Mouse (Mus musculus) hindbrain, embryonic 12.5 days (tissue): Measurements from ENCODE around the gene Pigf. TPM values are rescaled to one million over a fixed set of nuclear protein-coding genes. Genes with fewer than 3 reads are reported as not detected.
A peak's percentile ranks its signal among the peaks of the same experiment; 100 is the strongest.

Experiments used
- ATAC-seq: fragments of 200-750 bp; cut with Nextera tagmentation; 2 replicates; pipeline ENCODE4 v1.8.0; 2017; ENCODE audit warnings: moderate TSS enrichment; ENCODE audit not compliant: low FRiP score
- H3K27ac ChIP-seq: fragments of 300-500 bp; sonication (generic); 2 replicates; pipeline ENCODE4 v1.5.1; 2016; ENCODE audit warnings: mild to moderate bottlenecking
- H3K27me3 ChIP-seq: fragments of 300-500 bp; sonication (generic); 2 replicates; pipeline ENCODE4 v1.6.1; 2016; ENCODE audit warnings: mild to moderate bottlenecking
- H3K36me3 ChIP-seq: fragments of 300-500 bp; sonication (generic); 2 replicates; pipeline ENCODE4 v1.6.1; 2016; ENCODE audit warnings: mild to moderate bottlenecking
- H3K4me1 ChIP-seq: fragments of 300-500 bp; sonication (generic); 2 replicates; pipeline ENCODE4 v1.6.1; 2016
- H3K4me2 ChIP-seq: fragments of 300-500 bp; sonication (generic); replicated peaks from 2 replicates; pipeline ENCODE4 v1.6.1; 2016; ENCODE audit warnings: mild to moderate bottlenecking
- H3K4me3 ChIP-seq: fragments of 300-500 bp; sonication (generic); 2 replicates; pipeline ENCODE4 v1.5.1; 2016; ENCODE audit warnings: mild to moderate bottlenecking
- H3K9ac ChIP-seq: fragments of 300-500 bp; sonication (generic); 2 replicates; pipeline ENCODE4 v1.6.1; 2016; ENCODE audit warnings: mild to moderate bottlenecking, moderate library complexity
- H3K9me3 ChIP-seq: fragments of 300-500 bp; sonication (generic); replicated peaks from 2 replicates; pipeline ENCODE4 v1.6.1; 2016; ENCODE audit warnings: mild to moderate bottlenecking
- WGBS: fragments of 180-500 bp; shearing (Covaris S2); methylation state at CpG from one replicate; pipeline ENCODE4 v1.1.7; 2016; 5-methylcytosine and 5-hydroxymethylcytosine counted together
- polyA plus RNA-seq: library from polyadenylated mRNA; unstranded; fragments of >200 nt; fragmentation: Nextera tagmentation; extraction: Ambion mirVana; gene quantifications from 2 replicates; pipeline ENCODE4 v1.2.1, GENCODE M21; 2016

Gene Pigf
- polyA plus RNA-seq, 1 experiment from 2014 or later: 32.6 TPM

GRCm38 (mm10) chr17:86963586-86963902 lies 61.7 kb downstream of the Pigf start:
- ATAC-seq: peak; percentile 58; the same call in 1 of the 2 replicates
- Histone ChIP-seq H3K27me3 (no peaks in the 10 kb centered on the region), H3K4me2 (peak overlapping the region; percentile 90), H3K9ac (peak overlapping the region; percentile 89), H3K27ac (peak overlapping the region; percentile 91), H3K4me1 (peaks cover 36% of the 10 kb centered on the region), H3K36me3 (no peaks in the 10 kb centered on the region), H3K9me3 (no peaks in the 10 kb centered on the region), H3K4me3 (peak overlapping the region; percentile 86)
- 0% methylated on average over 23 of the region's 26 CpGs for WGBS

GRCm38 (mm10) chr17:86962894-86963585 lies 62.2 kb downstream of the Pigf start, which contains the start of gene Rhoq:
TSS of gene Rhoq (plus strand) at chr17:86963082.
- Histone ChIP-seq H3K27me3 (no peaks in the 10 kb centered on the region), H3K36me3 (no peaks in the 10 kb centered on the region), H3K4me1 (peaks cover 36% of the 10 kb centered on the region), H3K4me2 (peak within 1 kb of the TSS; percentile 90), H3K9me3 (no peaks in the 10 kb centered on the region), H3K27ac (peak within 1 kb of the TSS; percentile 91), H3K4me3 (peak within 1 kb of the TSS; percentile 86), H3K9ac (peak within 1 kb of the TSS; percentile 89)
- peak; percentile 93 for ATAC-seq
- 0% methylated on average over 57 of the region's 86 CpGs for WGBS

GRCm38 (mm10) chr17:86962297-86962893 lies 62.8 kb downstream of the Pigf start:
- Histone ChIP-seq H3K9me3 (no peaks in the 10 kb centered on the region), H3K9ac (peak overlapping the region; percentile 89), H3K36me3 (no peaks in the 10 kb centered on the region), H3K27me3 (no peaks in the 10 kb centered on the region), H3K4me1 (peaks cover 36% of the 10 kb centered on the region), H3K27ac (peak overlapping the region; percentile 91), H3K4me3 (peak overlapping the region; percentile 86), H3K4me2 (peak overlapping the region; percentile 90)
- ATAC-seq: peak; percentile 75
- under 1% methylated on average over 24 of the region's 24 CpGs for WGBS

- H3K36me3 ChIP-seq: no peaks in the 10 kb centered on the region
- H3K4me3 ChIP-seq: no peak overlapping the region
- H3K27me3 ChIP-seq: no peaks in the 10 kb centered on the region
- H3K9ac ChIP-seq: no peak overlapping the region
- no peak for ATAC-seq
- H3K9me3 ChIP-seq: no peaks in the 10 kb centered on the region
- 65% methylated on average over 8 of the region's 8 CpGs for WGBS
- peaks cover 36% of the 10 kb centered on the region for H3K4me1 ChIP-seq
- no peak overlapping the region for H3K4me2 ChIP-seq
- H3K27ac ChIP-seq: no peak overlapping the region
Measured at GRCm38 (mm10) chr17:86961301-86961841, 63.8 kb downstream of the Pigf start.

GRCm38 (mm10) chr17:86957968-86958367 lies 67.2 kb downstream of the Pigf start:
- Histone ChIP-seq H3K4me3 (no peak overlapping the region), H3K4me2 (no peak overlapping the region), H3K9ac (no peak overlapping the region), H3K4me1 (peaks cover 12% of the 10 kb centered on the region), H3K9me3 (no peaks in the 10 kb centered on the region), H3K27me3 (no peaks in the 10 kb centered on the region), H3K27ac (no peak overlapping the region), H3K36me3 (no peaks in the 10 kb centered on the region)
- 83% methylated on average over 14 of the region's 14 CpGs for WGBS
- no peak for ATAC-seq

GRCm38 (mm10) chr17:86957239-86957638 lies 68.0 kb downstream of the Pigf start:
- Histone ChIP-seq H3K27ac (no peak overlapping the region), H3K9ac (no peak overlapping the region), H3K4me2 (no peak overlapping the region), H3K9me3 (no peaks in the 10 kb centered on the region), H3K4me1 (peaks cover 12% of the 10 kb centered on the region), H3K4me3 (no peak overlapping the region), H3K27me3 (no peaks in the 10 kb centered on the region), H3K36me3 (no peaks in the 10 kb centered on the region)
- 94% methylated on average over 5 of the region's 5 CpGs for WGBS
- ATAC-seq: no peak

GRCm38 (mm10) chr17:86948801-86949200 lies 76.4 kb downstream of the Pigf start:
- Histone ChIP-seq H3K4me1 (peaks cover 5% of the 10 kb centered on the region; the same call in 1 of the 2 replicates), H3K27ac (no peak overlapping the region), H3K4me3 (no peak overlapping the region), H3K27me3 (peaks cover 2% of the 10 kb centered on the region; the same call in 1 of the 2 replicates), H3K9ac (no peak overlapping the region), H3K4me2 (no peak overlapping the region), H3K9me3 (no peaks in the 10 kb centered on the region), H3K36me3 (no peaks in the 10 kb centered on the region)
- WGBS: 88% methylated on average over 6 of the region's 6 CpGs
- no peak for ATAC-seq

- peaks cover 5% of the 10 kb centered on the region; the same call in 1 of the 2 replicates for H3K4me1 ChIP-seq
- no peaks in the 10 kb centered on the region for H3K9me3 ChIP-seq
- H3K27me3 ChIP-seq: peaks cover 6% of the 10 kb centered on the region; the same call in 1 of the 2 replicates
- H3K9ac ChIP-seq: no peak within 1 kb of the TSS
- no peak within 1 kb of the TSS for H3K4me2 ChIP-seq
- ATAC-seq: peak; percentile 48; the same call in 1 of the 2 replicates
- 74% methylated on average over 28 of the region's 28 CpGs for WGBS
- H3K27ac ChIP-seq: no peak within 1 kb of the TSS
- no peak within 1 kb of the TSS for H3K4me3 ChIP-seq
- H3K36me3 ChIP-seq: no peaks in the 10 kb centered on the region
Measured at GRCm38 (mm10) chr17:86947840-86948796, 77.1 kb downstream of the Pigf start, which contains the start of gene Atp6v1e2. TSS of gene Atp6v1e2 (minus strand) at chr17:86947897.

Other genes starting within 250 kb of the Pigf start
- not detected in 2 replicates for gene Tmem247, start 108.1 kb downstream of the Pigf start, polyA plus RNA-seq
- not detected in 2 replicates for gene Atp6v1e2, start 77.5 kb downstream of the Pigf start, polyA plus RNA-seq
- gene Rhoq, start 62.3 kb downstream of the Pigf start, polyA plus RNA-seq: 16.3 and 19.2 TPM in 2 replicates
- gene Cript, start 144 bp upstream of the Pigf start, polyA plus RNA-seq: 188 and 190 TPM in 2 replicates
- gene Socs5, start 82.3 kb upstream of the Pigf start, polyA plus RNA-seq: 17.7 and 21.0 TPM in 2 replicates
- 63.9 and 64.4 TPM in 2 replicates for gene Mcfd2, start 240.5 kb upstream of the Pigf start, polyA plus RNA-seq